Mouse (Mus musculus): ENCODE results near the gene Asb8. TPM values are rescaled to one million over a fixed set of nuclear protein-coding genes. Genes with fewer than 3 reads are reported as not detected.

The Asb8 gene
- total RNA-seq, 1 experiment from 2014 or later: 21.8 TPM

- ATAC-seq (ENCODE audit: extremely low read depth, insufficient number of reproducible peaks, low FRiP score, poor library complexity, severe bottlenecking): no peak
Measured at GRCm38 (mm10) chr15:98161026-98161805, 4.2 kb downstream of the Asb8 start.

- no peak for ATAC-seq (ENCODE audit: extremely low read depth, insufficient number of reproducible peaks, low FRiP score, poor library complexity, severe bottlenecking)
Measured at GRCm38 (mm10) chr15:98157253-98157652, 8.2 kb downstream of the Asb8 start.

GRCm38 (mm10) chr15:98155944-98156343 lies 9.5 kb downstream of the Asb8 start:
- ATAC-seq (ENCODE audit: extremely low read depth, insufficient number of reproducible peaks, low FRiP score, poor library complexity, severe bottlenecking): no peak

DNA sequence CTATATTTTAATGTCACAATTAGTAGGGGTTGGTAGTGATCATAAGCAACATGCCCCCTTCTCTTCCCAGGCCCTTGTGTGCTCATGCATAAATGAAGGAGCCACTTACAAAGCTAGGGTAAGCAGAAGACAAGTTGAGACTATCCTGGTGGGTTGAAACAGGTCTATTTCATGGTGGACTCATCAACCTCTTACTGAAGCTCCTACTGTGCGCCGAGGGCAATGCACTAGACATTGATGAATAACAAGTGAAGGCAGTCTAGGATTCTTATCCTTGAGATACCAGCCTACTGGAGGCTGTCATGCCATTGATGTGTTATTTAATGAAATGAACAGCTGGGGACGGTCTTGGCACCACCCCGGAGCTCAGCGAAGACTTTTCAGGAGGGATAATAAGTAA lies 10.2 kb downstream of the Asb8 start:
- no peak for ATAC-seq (ENCODE audit: extremely low read depth, insufficient number of reproducible peaks, low FRiP score, poor library complexity, severe bottlenecking)

- ATAC-seq (ENCODE audit: extremely low read depth, insufficient number of reproducible peaks, low FRiP score, poor library complexity, severe bottlenecking): no peak
Measured at GRCm38 (mm10) chr15:98154631-98155030, 10.8 kb downstream of the Asb8 start.

DNA sequence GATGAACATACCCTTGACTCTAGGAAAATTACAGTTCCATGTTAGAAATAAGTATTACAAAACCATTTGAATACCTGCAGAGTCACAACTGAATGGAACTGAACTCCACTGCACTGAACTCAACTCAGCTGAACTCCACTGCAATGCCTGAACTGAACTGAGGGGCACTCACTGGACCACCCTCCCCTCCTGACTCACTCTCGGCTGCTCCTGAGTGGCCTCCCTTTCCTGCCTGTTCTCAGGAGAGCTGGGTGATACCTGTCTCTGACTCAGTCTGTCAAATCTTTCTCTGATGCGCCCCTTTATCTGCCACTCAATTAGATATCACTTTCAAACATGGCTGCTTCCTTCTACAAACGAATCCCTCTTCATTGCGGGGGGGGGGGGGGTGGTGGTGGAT lies 11.3 kb downstream of the Asb8 start:
- ATAC-seq (ENCODE audit: extremely low read depth, insufficient number of reproducible peaks, low FRiP score, poor library complexity, severe bottlenecking): no peak

DNA sequence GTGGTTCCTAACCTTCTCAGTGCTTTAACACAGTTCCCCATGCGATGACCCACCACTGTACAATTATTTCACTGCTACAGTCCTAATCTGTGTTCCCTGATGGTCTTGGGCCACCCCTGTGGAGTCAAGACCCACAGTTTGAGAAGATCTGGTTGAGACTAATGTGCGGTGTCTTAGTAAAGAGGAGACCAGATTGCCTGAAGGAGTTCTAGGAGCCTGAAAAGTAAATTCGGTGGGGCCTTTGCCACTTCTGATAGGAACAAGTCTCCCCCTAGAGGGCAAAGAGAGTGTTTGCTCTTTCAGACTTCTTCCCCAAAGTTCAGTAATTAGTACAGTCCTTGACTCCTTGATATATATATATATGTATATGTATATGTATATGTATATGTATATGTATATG lies 11.8 kb downstream of the Asb8 start:
- ATAC-seq (ENCODE audit: extremely low read depth, insufficient number of reproducible peaks, low FRiP score, poor library complexity, severe bottlenecking): peak; percentile 55; the same call in 1 of the 2 replicates

DNA sequence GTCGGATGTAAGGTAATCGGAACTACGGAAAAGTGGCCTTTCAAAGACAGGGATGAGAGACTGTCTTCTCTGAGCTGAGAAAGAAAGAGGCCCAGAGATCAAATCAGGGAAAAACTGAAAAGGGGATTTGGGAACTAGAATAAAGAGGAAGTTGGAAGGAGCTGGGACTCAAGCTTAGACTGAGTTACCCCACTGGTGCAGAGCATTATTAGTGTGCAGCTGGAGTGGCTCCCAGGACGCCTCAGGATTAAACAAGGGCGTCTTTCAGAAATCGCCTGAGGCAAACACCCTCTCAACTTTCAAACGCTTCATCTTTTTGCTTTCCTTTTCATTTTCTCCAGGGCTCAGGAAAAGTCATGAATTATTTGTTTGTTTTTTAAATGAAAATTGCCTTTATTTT lies 12.5 kb downstream of the Asb8 start:
- no peak for ATAC-seq (ENCODE audit: extremely low read depth, insufficient number of reproducible peaks, low FRiP score, poor library complexity, severe bottlenecking)

DNA sequence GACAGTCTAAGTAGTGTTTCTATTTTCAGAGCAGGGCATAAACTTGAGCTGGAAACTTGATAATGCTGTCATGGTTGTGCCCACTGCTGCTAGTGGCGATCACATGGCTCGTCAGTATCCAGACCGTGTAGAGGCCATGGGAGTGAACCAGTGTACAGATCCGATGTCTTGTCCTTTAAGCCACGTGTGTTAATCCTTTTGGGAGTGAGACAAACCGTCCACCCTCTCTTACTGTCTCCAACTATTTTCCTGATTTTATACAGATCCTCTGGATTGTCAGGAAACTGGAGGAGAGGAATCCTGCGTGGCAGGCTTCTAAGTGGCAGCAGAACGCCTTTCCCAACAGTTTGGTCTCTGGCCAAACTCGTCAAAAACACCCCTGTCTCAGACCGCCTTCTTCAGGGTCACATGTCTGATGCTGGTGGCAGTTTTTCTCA lies 16.2 kb downstream of the Asb8 start:
- ATAC-seq (ENCODE audit: extremely low read depth, insufficient number of reproducible peaks, low FRiP score, poor library complexity, severe bottlenecking): no peak

- ATAC-seq (ENCODE audit: extremely low read depth, insufficient number of reproducible peaks, low FRiP score, poor library complexity, severe bottlenecking): no peak
Measured at GRCm38 (mm10) chr15:98148356-98148755, 17.1 kb downstream of the Asb8 start.

GRCm38 (mm10) chr15:98145559-98146181 lies 19.8 kb downstream of the Asb8 start:
- ATAC-seq (ENCODE audit: extremely low read depth, insufficient number of reproducible peaks, low FRiP score, poor library complexity, severe bottlenecking): peak; percentile 88

DNA sequence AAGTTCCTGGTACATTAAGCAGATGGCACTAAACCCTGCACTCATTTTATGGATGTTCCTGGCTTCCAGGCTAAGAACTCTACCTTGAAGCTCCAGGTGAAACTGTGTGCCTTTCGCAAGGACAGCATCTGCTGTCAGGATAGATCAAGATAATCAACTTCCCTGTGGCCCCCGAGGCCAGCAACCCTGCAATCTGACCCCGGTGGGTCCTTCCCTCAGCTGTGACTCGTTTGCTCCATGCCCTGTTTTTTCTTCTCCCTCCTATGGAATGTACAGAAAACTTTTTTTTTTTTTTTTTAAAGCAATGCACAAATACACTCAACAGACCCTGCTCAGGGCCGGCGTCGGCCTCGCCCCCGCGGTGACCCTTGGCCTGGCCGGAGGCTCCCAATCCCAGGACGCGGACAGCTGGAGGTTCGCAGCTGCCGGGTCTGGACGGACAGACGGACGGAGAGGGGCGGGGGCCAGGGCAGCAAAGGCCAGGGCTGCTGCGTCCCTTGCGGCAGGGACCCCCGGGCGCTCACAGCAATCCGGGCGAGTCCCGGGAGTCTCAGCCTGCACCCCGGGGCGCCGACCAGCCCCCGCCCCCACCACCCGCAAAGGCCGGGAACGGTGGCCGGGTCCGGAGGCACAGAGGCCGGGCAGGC lies 20.4 kb downstream of the Asb8 start:
- no peak for ATAC-seq (ENCODE audit: extremely low read depth, insufficient number of reproducible peaks, low FRiP score, poor library complexity, severe bottlenecking)

DNA sequence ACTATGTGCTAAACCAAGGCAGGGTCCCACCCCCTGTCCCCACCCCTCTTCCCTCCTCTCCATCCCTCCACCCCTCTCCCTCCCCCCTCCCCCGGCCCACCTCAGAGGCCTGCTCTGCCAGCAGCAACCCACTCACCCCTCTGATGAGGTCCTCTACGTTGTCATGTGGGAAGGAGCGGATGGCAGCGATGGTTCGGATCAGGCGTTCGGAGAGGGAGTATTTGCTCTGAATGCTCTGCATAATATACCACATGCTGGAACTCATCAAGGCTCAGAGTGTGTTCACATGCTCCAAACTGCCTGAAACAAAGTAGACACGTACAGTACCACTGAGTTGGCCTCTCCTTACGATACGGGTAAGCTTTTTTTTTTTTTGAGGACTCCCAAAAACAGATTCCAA lies 22.9 kb downstream of the Asb8 start:
- no peak for ATAC-seq (ENCODE audit: extremely low read depth, insufficient number of reproducible peaks, low FRiP score, poor library complexity, severe bottlenecking)

DNA sequence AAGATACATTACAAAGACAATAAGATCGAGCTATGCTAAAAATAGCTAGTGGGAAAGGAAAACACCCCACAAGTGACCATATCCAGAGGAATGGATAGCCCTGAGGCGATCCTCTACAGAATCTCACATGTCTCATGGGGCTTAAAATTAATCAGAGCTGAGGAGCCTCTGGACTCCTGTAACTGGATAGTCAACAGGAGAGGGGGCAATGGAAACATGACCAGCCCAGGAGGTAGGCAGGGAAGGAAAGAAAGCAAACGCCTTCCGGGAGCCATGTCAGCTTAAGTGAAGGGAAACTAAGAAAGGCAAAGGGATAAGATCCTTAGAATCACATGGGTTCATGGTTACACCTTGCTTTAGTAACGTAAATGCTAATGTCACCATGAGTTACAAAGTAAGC lies 24.6 kb downstream of the Asb8 start:
- no peak for ATAC-seq (ENCODE audit: extremely low read depth, insufficient number of reproducible peaks, low FRiP score, poor library complexity, severe bottlenecking)

DNA sequence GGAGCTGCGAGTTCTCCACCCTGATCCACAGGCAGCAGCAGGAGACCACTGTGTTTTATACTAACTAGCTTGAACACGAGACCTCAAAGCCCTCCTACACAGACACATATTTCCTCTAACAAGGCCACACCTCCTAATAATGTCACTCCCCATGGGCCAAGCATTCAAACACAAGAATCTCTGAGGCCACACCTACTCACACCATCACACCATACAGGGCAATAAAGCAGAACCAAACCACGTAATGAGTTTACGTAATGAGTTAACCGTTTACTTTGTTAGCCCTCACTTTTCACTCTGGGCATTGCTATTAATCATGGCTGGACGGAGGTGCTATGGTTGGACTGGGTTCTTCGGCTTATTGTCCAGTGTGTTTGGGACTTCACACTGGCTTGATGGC lies 25.7 kb downstream of the Asb8 start:
- ATAC-seq (ENCODE audit: extremely low read depth, insufficient number of reproducible peaks, low FRiP score, poor library complexity, severe bottlenecking): no peak

- no peak for ATAC-seq (ENCODE audit: extremely low read depth, insufficient number of reproducible peaks, low FRiP score, poor library complexity, severe bottlenecking)
Measured at GRCm38 (mm10) chr15:98136871-98137270, 28.6 kb downstream of the Asb8 start.

DNA sequence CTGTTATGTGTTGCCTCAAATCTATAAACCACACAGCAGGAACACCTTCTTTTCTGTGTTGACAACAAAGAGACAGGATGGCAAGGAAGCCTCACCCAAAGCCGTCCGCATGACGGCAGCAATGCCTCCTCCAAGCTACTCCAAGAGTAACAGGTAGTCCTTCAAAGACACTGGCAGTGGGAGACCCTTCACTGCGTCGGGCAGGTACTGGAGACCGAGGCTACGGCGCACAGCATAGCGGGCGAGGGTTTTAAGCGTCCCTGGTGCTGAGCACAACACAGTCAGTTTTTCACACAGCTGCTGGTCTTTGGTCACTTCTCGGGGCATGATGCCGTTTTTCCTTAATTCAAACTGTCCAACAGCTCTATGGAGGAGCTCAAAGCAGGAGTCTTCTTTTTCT lies 29.8 kb downstream of the Asb8 start:
- ATAC-seq (ENCODE audit: extremely low read depth, insufficient number of reproducible peaks, low FRiP score, poor library complexity, severe bottlenecking): no peak

DNA sequence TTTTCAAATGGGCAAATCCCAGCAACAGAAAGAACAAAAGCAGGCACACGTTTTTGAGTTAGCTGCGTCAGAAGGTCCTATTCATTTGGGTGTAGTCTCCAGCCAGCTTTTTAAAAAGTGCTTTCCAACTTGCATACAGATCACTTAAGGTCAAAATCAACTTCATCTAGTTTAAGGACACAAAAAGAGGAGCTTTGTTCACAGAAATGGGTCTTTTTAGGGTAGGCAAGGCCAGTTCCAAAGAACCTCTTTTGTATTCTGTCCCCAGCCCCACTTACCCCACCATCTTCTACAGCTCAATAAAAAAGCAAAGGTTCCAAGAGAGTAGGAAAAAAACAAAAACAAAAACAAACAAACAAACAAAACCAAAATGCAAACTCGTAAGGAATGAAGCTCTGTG lies 30.8 kb downstream of the Asb8 start:
- no peak for ATAC-seq (ENCODE audit: extremely low read depth, insufficient number of reproducible peaks, low FRiP score, poor library complexity, severe bottlenecking)

- ATAC-seq (ENCODE audit: extremely low read depth, insufficient number of reproducible peaks, low FRiP score, poor library complexity, severe bottlenecking): no peak
Measured at GRCm38 (mm10) chr15:98134034-98134433, 31.4 kb downstream of the Asb8 start.

DNA sequence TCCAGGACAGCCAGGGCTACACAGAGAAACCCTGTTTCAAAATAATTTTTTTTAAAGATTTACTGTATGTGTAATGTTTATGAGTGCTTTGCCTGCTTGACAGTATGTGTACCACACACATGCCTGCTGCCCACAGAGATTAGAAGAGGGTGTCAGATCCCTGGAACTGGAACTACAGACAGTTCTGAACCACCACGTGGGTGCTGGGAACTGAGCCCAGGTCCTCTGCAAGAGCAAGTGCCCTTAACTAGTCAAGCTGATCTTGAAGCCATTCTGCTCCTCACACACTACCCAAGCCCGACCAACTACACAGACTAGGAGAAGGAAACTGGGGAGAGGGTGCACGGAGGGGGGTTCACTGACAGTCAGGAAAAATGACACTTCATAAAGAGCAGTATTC lies 32.0 kb downstream of the Asb8 start:
- no peak for ATAC-seq (ENCODE audit: extremely low read depth, insufficient number of reproducible peaks, low FRiP score, poor library complexity, severe bottlenecking)

All from neutrophil, adult 5-6 weeks (primary cell).